Mouse (Mus musculus) erythroblast, embryonic 14.5 days (primary cell): ENCODE measurements around the gene Col23a1.

ENCODE experiments used
- GATA1 ChIP-seq: IDR thresholded peaks from 2 replicates; pipeline ENCODE4 v1.6.1; 2012; ENCODE audit warnings: low read length, inconsistent platforms, mixed read lengths
- TAL1 ChIP-seq: IDR thresholded peaks from 3 replicates; pipeline ENCODE4 v1.6.1; 2012; ENCODE audit warnings: low read length, inconsistent platforms, mixed read lengths

DNA sequence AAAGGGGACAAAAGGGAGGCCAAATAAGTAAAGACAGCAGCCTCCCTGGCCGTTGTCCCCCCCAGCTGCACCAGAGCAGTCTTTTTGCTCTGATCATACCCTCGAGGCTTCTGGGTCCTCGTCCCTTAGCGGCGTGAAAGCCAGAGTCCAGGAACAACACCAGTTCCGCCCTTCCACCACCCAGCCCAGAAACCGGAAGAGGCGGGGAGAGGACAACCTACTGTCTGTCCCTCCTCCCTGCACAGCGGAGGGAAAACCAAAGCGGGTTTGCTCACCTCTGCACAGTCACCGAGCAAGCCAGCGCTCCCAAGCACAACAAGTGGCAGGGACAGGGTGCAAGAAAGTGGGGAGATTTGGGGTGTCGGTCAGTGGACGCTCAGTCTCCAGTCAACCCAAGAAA lies 325.9 kb downstream of the Col23a1 start:
- TF ChIP-seq GATA1 (no peak), TAL1 (no peak)
